Mouse (Mus musculus): ENCODE data around the gene Gsdmc4. TPM values are rescaled to one million over a fixed set of nuclear protein-coding genes. Genes with fewer than 3 reads are reported as not detected.
A peak's percentile ranks its signal among the peaks of the same experiment; 100 is the strongest.
"Not testable (repeated sequence)": the region's sequence is repeated elsewhere in the genome, so short reads cannot be mapped to it uniquely, and the experiment has no call there.

The Gsdmc4 gene
- polyA plus RNA-seq, 1 experiment: 1.2 TPM

DNA sequence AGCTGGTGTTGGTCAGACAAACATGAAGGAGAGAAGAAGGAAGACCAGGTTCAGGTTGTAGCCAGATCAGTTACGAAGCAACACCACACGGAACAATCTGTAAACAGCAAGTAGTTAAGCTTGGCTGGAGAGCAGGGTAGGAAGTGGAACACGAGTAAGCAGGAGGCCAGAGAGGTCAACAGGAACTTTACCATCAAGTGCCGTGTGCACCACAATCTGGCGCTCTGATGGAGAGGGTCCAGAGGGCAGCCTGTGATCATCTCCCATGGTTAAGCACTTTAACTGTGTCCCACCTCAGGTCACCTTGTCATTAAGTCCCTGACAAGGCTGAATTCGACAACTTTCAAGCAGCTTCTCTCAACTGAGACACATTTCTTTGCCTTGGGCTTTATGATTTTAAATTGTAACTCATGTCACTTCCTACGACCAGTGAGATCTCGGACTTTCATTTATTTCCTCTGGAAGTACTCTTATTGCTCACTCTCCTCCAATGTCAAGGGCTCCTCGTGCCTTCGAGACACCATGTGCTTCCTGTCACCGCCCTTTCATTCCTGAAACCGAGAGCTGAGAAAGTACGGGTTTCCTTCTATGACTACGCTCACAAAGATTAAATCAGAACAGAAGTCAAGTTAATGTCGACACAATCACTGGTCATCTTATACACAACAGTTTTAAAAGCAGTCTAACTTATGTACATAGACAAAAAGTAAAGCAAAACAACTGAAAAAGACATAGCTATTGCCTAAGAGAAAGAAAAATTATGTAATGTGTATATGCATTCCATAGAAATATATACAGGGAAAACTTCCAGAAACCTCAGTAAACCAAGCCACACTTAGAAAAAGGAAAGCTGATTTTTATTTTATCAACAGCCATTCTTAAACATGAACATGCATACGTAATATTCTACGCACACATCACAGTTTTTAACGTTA lies 18.3 kb upstream of the Gsdmc4 start:
- Histone ChIP-seq H3K36me3 (ENCODE audit: control insufficient read depth, insufficient read depth, low read length) (no peaks in the 10 kb centered on the region; the same call in 1 of the 2 replicates), H3K27me3 (ENCODE audit: control insufficient read depth, insufficient read depth, low read length) (no peaks in the 10 kb centered on the region), H3K4me1 (ENCODE audit: control insufficient read depth, insufficient read depth, low read length) (no peaks in the 10 kb centered on the region), H3K4me3 (ENCODE audit: control insufficient read depth, low read depth, low read length) (no peak overlapping the region), H3K27ac (ENCODE audit: control insufficient read depth, insufficient read depth, low read depth, low read length) (no peak overlapping the region)
- no peak for TF ChIP-seq CTCF (IDR thresholded peaks at IDR 0.05; ENCODE audit: control insufficient read depth, insufficient read depth, insufficient replicate concordance, low read depth, low read length)

- no peak for TF ChIP-seq POLR2A (IDR thresholded peaks at IDR 0.05; ENCODE audit: control insufficient read depth, low read depth, low read length)
- Histone ChIP-seq H3K4me1 (ENCODE audit: control insufficient read depth, insufficient read depth, low read length) (no peaks in the 10 kb centered on the region), H3K36me3 (ENCODE audit: control insufficient read depth, insufficient read depth, low read length) (no peaks in the 10 kb centered on the region; the same call in 1 of the 2 replicates), H3K27ac (ENCODE audit: control insufficient read depth, insufficient read depth, low read depth, low read length) (no peak overlapping the region), H3K27me3 (ENCODE audit: control insufficient read depth, insufficient read depth, low read length) (no peaks in the 10 kb centered on the region), H3K4me3 (ENCODE audit: control insufficient read depth, low read depth, low read length) (no peak overlapping the region)
Observed at GRCm38 (mm10) chr15:63926201-63926600, 14.1 kb upstream of the Gsdmc4 start.

DNA sequence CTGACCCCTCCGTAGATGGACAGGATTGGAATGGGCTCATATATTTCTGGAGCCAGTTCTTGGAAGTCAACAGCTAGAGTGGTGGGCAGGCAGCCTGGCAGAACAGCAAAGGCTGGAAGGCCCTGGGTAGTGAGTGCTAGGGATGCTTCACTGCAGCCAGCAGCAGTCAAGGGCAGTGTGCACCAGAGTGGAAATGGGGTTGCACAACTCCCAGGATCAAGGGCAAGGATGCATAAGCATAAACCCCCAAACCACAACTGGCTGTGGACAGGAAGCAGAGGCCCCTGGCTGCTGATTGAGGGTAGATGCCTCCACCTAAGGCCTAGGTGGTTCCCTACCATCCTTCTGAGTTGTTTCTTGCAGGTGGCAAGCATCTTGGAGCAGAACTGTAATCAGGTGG lies 12.4 kb upstream of the Gsdmc4 start:
- H3K4me1 ChIP-seq (ENCODE audit: control insufficient read depth, insufficient read depth, low read length): no peaks in the 10 kb centered on the region
- H3K27ac ChIP-seq (ENCODE audit: control insufficient read depth, insufficient read depth, low read depth, low read length): no peak overlapping the region
- no peak for TF ChIP-seq POLR2A (IDR thresholded peaks at IDR 0.05; ENCODE audit: control insufficient read depth, low read depth, low read length)
- no peak for TF ChIP-seq CTCF (IDR thresholded peaks at IDR 0.05; ENCODE audit: control insufficient read depth, insufficient read depth, insufficient replicate concordance, low read depth, low read length)
- no peaks in the 10 kb centered on the region; the same call in 1 of the 2 replicates for H3K36me3 ChIP-seq (ENCODE audit: control insufficient read depth, insufficient read depth, low read length)
- H3K27me3 ChIP-seq (ENCODE audit: control insufficient read depth, insufficient read depth, low read length): no peaks in the 10 kb centered on the region
- no peak overlapping the region for H3K4me3 ChIP-seq (ENCODE audit: control insufficient read depth, low read depth, low read length)

DNA sequence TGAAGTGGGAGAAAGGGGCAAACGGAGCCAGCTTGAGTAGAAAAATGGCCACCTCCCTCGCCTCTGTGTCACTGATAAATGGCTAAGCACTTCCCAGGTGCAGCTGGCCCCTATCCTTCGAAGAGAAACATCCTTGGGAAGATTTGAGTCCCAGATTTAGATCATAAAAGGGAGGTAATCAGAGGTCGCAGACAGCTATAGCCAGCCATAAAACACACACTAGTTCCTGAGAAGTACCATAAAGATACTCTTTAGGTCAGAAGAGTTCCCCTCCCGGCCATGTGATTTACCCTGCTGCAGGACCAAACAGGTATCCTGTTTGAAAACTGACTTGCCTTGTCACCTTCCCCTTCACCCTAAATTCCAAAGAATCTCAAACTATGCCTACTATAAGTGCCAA lies 9.5 kb upstream of the Gsdmc4 start:
- H3K4me1 ChIP-seq (ENCODE audit: control insufficient read depth, insufficient read depth, low read length); H3K36me3 ChIP-seq (ENCODE audit: control insufficient read depth, insufficient read depth, low read length); H3K27me3 ChIP-seq (ENCODE audit: control insufficient read depth, insufficient read depth, low read length); H3K27ac ChIP-seq (ENCODE audit: control insufficient read depth, insufficient read depth, low read depth, low read length); H3K4me3 ChIP-seq (ENCODE audit: control insufficient read depth, low read depth, low read length): not testable (repeated sequence)

GRCm38 (mm10) chr15:63919728-63920127 lies 7.6 kb upstream of the Gsdmc4 start:
- not testable (repeated sequence) for H3K36me3 ChIP-seq (ENCODE audit: control insufficient read depth, insufficient read depth, low read length); H3K4me1 ChIP-seq (ENCODE audit: control insufficient read depth, insufficient read depth, low read length); H3K4me3 ChIP-seq (ENCODE audit: control insufficient read depth, low read depth, low read length); H3K27me3 ChIP-seq (ENCODE audit: control insufficient read depth, insufficient read depth, low read length); H3K27ac ChIP-seq (ENCODE audit: control insufficient read depth, insufficient read depth, low read depth, low read length)

DNA sequence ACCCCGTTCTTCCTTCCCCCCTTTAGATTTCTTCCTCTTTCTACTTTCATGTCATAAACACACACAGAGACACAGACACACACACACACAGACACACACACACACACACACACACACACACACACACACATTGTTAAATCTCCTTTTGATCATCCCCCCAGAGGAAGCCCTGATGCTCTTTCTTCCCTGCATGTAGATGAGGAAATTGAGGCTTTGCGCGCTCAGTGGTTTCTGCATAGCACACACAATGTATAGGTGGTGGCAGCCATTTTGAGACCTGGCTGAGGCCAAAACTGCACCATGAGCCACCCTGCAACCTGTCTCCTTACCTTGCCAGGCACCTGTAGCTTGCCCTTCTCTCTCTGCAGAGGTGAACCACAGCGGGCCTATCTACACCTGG lies 4.5 kb upstream of the Gsdmc4 start:
- H3K27ac ChIP-seq (ENCODE audit: control insufficient read depth, insufficient read depth, low read depth, low read length); H3K4me3 ChIP-seq (ENCODE audit: control insufficient read depth, low read depth, low read length); H3K36me3 ChIP-seq (ENCODE audit: control insufficient read depth, insufficient read depth, low read length); H3K27me3 ChIP-seq (ENCODE audit: control insufficient read depth, insufficient read depth, low read length); H3K4me1 ChIP-seq (ENCODE audit: control insufficient read depth, insufficient read depth, low read length): not testable (repeated sequence)

- H3K4me1 ChIP-seq (ENCODE audit: control insufficient read depth, insufficient read depth, low read length); H3K4me3 ChIP-seq (ENCODE audit: control insufficient read depth, low read depth, low read length); H3K27me3 ChIP-seq (ENCODE audit: control insufficient read depth, insufficient read depth, low read length); H3K36me3 ChIP-seq (ENCODE audit: control insufficient read depth, insufficient read depth, low read length); H3K27ac ChIP-seq (ENCODE audit: control insufficient read depth, insufficient read depth, low read depth, low read length): not testable (repeated sequence)
Observed at GRCm38 (mm10) chr15:63909896-63910295, 2.2 kb downstream of the Gsdmc4 start.

DNA sequence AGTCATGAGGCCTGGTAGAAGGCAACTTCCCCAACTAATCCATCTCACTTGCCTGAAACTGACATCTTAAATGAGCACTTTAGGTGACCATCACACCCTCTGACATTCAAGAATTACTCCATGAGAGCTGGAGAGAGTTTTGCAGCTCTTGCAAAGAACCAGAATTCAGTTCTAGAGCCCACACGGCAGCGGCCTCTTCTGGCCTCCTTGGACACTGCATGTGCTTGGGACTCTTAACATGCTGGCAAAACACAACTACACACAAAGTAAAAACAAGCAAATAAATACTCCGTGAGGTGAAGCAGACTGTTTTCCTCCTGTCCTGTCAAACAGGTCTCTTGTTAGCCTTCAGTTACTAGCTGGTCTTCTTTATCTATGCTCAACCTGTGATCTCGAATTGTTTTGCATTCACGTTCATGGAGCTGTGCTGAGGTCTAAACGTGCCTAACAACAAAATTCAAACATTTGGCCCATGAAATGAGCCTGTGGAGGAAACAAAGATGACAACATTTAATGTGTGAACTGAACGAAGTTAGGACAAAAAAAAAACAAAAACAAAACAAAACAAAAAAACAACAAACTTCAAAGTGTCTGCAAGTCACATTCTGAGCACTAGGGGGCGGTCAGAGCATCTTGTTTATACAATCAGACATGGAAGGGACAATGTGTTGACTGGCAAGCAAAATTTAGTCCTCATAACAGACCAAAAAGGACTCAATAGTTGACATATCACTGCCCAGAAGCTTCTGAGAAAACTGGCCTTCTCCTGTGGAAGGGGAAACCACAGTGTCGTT lies 16.3 kb downstream of the Gsdmc4 start:
- TF ChIP-seq CTCF (IDR thresholded peaks at IDR 0.05; ENCODE audit: control insufficient read depth, insufficient read depth, insufficient replicate concordance, low read depth, low read length): peak; percentile 47; the same call in 1 of the 2 replicates
- H3K36me3 ChIP-seq (ENCODE audit: control insufficient read depth, insufficient read depth, low read length); H3K27me3 ChIP-seq (ENCODE audit: control insufficient read depth, insufficient read depth, low read length); H3K4me1 ChIP-seq (ENCODE audit: control insufficient read depth, insufficient read depth, low read length); H3K4me3 ChIP-seq (ENCODE audit: control insufficient read depth, low read depth, low read length); H3K27ac ChIP-seq (ENCODE audit: control insufficient read depth, insufficient read depth, low read depth, low read length): not testable (repeated sequence)

DNA sequence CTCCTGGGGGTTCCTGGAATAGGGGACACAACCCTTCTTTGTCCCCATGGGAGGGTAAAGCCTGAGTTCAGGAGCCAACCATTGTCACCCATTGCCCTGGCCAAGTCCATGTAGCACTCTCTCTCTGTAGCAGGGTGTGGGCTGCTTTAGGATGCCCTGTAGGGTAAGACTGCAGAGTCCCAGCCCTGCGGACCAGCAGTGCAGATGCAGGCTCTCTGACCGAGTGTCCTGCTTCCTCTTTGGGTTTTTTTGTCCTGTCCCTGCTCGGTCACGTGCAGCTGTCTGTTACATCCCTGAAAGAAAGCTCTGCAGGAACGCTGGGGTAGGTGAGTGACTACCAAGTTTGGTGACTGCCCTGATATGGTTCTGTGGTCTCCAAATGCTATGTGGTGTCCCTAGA lies 23.7 kb downstream of the Gsdmc4 start:
- H3K27me3 ChIP-seq (ENCODE audit: control insufficient read depth, insufficient read depth, low read length); H3K27ac ChIP-seq (ENCODE audit: control insufficient read depth, insufficient read depth, low read depth, low read length); H3K4me3 ChIP-seq (ENCODE audit: control insufficient read depth, low read depth, low read length); H3K4me1 ChIP-seq (ENCODE audit: control insufficient read depth, insufficient read depth, low read length); H3K36me3 ChIP-seq (ENCODE audit: control insufficient read depth, insufficient read depth, low read length): not testable (repeated sequence)

GRCm38 (mm10) chr15:63887949-63888348 lies 24.1 kb downstream of the Gsdmc4 start:
- H3K4me3 ChIP-seq (ENCODE audit: control insufficient read depth, low read depth, low read length); H3K27me3 ChIP-seq (ENCODE audit: control insufficient read depth, insufficient read depth, low read length); H3K27ac ChIP-seq (ENCODE audit: control insufficient read depth, insufficient read depth, low read depth, low read length); H3K36me3 ChIP-seq (ENCODE audit: control insufficient read depth, insufficient read depth, low read length); H3K4me1 ChIP-seq (ENCODE audit: control insufficient read depth, insufficient read depth, low read length): not testable (repeated sequence)

DNA sequence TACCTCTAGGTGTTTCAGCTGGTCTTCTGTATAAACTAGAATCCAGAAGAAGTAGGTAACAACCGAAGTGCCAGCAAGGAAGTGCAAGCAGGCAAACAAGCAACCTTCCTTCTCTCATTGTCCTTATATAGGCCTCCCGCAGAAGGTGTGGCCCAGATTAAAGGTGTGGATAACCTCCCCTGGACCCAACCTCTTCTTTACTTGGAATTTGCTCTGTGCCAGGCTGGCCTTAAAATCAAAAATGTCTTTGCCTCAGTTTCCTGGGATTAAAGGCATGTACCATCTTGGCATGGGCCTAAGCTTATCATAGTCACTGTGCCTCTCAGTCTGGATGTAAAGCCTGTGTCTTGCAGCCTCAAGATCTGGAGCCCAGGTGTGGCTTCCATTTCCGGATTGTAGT lies 33.6 kb downstream of the Gsdmc4 start, which contains the start of gene Gsdmc3:
Gene Gsdmc3 (minus strand): TSS at position 101 of the 400 bp plus-strand sequence.
- not testable (repeated sequence) for H3K4me3 ChIP-seq (ENCODE audit: control insufficient read depth, low read depth, low read length); H3K4me1 ChIP-seq (ENCODE audit: control insufficient read depth, insufficient read depth, low read length); H3K36me3 ChIP-seq (ENCODE audit: control insufficient read depth, insufficient read depth, low read length); H3K27me3 ChIP-seq (ENCODE audit: control insufficient read depth, insufficient read depth, low read length); H3K27ac ChIP-seq (ENCODE audit: control insufficient read depth, insufficient read depth, low read depth, low read length)

All from testis, adult 2 months (tissue).